Mouse (Mus musculus) heart, embryonic 16.5 days (tissue): ENCODE measurements around the gene Slc5a2. TPM values are rescaled to one million over a fixed set of nuclear protein-coding genes. Genes with fewer than 3 reads are reported as not detected.

Source experiments
- ATAC-seq: fragments of 200-750 bp; cut with Nextera tagmentation; replicated peaks from 2 replicates; pipeline ENCODE4 v1.8.0; 2017; ENCODE audit warnings: moderate number of reproducible peaks; ENCODE audit not compliant: insufficient read depth, low FRiP score; ENCODE audit errors: extremely low read depth
- H3K27ac ChIP-seq: fragments of 300-500 bp; sonication (generic); 2 replicates; pipeline ENCODE4 v1.5.1; 2014; ENCODE audit warnings: mild to moderate bottlenecking, low read length, control low read depth, moderate library complexity
- H3K27me3 ChIP-seq: fragments of 300-500 bp; sonication (generic); 2 replicates; pipeline ENCODE4 v1.6.1; 2014; ENCODE audit warnings: low read length, mixed read lengths; ENCODE audit not compliant: control insufficient read depth, insufficient read depth
- H3K36me3 ChIP-seq: fragments of 300-500 bp; sonication (generic); 2 replicates; pipeline ENCODE4 v1.6.1; 2014; ENCODE audit not compliant: control insufficient read depth, insufficient read depth
- H3K4me1 ChIP-seq: fragments of 300-500 bp; sonication (generic); 2 replicates; pipeline ENCODE4 v1.6.1; 2014; ENCODE audit warnings: low read length, mixed read lengths; ENCODE audit not compliant: control insufficient read depth, insufficient read depth
- H3K4me2 ChIP-seq: fragments of 300-500 bp; sonication (generic); 2 replicates; pipeline ENCODE4 v1.6.1; 2014; ENCODE audit warnings: low read depth, mild to moderate bottlenecking, control low read depth, low read length
- H3K4me3 ChIP-seq: fragments of 300-500 bp; sonication (generic); 2 replicates; pipeline ENCODE4 v1.5.1; 2014; ENCODE audit warnings: mild to moderate bottlenecking, control low read depth, low read length
- H3K9ac ChIP-seq: fragments of 300-500 bp; sonication (generic); 2 replicates; pipeline ENCODE4 v1.6.1; 2014; ENCODE audit warnings: low read length, control low read depth
- H3K9me3 ChIP-seq: fragments of 300-500 bp; sonication (generic); replicated peaks from 2 replicates; pipeline ENCODE4 v1.6.1; 2016; ENCODE audit warnings: low read length; ENCODE audit not compliant: control insufficient read depth
- WGBS: fragments of 180-500 bp; shearing (Covaris S2); extraction: QIAGEN DNeasy Blood & Tissue Kit; methylation state at CpG from one replicate; pipeline ENCODE4 v1.1.7; 2014; 5-methylcytosine and 5-hydroxymethylcytosine counted together
- microRNA-seq: library from miRNA; unstranded; fragments of <30 nt; microRNA quantifications from one replicate; pipeline ENCODE4, GENCODE M21; 2017
- polyA plus RNA-seq: library from polyadenylated mRNA; unstranded; fragments of >200 nt; fragmentation: Nextera tagmentation; extraction: Ambion mirVana; gene quantifications from 2 replicates; pipeline ENCODE4 v1.2.1, GENCODE M21; 2015

The Slc5a2 gene
- polyA plus RNA-seq, 1 experiment from 2014 or later = 0.11 TPM

GRCm38 (mm10) chr7:128312375-128313059 lies 47.1 kb downstream of the Slc5a2 start:
- WGBS = 74% methylated on average over 13 of the region's 13 CpGs
- H3K27ac ChIP-seq = no peak overlapping the region
- H3K27me3 ChIP-seq = no peaks in the 10 kb centered on the region
- no peak for ATAC-seq
- H3K4me3 ChIP-seq = no peak overlapping the region
- H3K9me3 ChIP-seq = no peaks in the 10 kb centered on the region
- no peak overlapping the region for H3K9ac ChIP-seq
- H3K4me1 ChIP-seq = peaks cover 9% of the 10 kb centered on the region
- H3K36me3 ChIP-seq = no peaks in the 10 kb centered on the region
- H3K4me2 ChIP-seq = no peak overlapping the region

GRCm38 (mm10) chr7:128313601-128314000 lies 48.1 kb downstream of the Slc5a2 start:
- H3K4me3 ChIP-seq = no peak overlapping the region
- H3K27me3 ChIP-seq = no peaks in the 10 kb centered on the region
- no peak overlapping the region for H3K9ac ChIP-seq
- H3K4me1 ChIP-seq = peaks cover 9% of the 10 kb centered on the region
- ATAC-seq = no peak
- no peak overlapping the region for H3K4me2 ChIP-seq
- H3K36me3 ChIP-seq = no peaks in the 10 kb centered on the region
- no peak overlapping the region for H3K27ac ChIP-seq
- no peaks in the 10 kb centered on the region for H3K9me3 ChIP-seq
- 77% methylated on average over 2 of the region's 2 CpGs for WGBS

GRCm38 (mm10) chr7:128314491-128314890 lies 49.0 kb downstream of the Slc5a2 start:
- no peaks in the 10 kb centered on the region for H3K27me3 ChIP-seq
- no peak for ATAC-seq
- H3K4me3 ChIP-seq = no peak overlapping the region
- H3K4me1 ChIP-seq = peaks cover 9% of the 10 kb centered on the region
- H3K27ac ChIP-seq = no peak overlapping the region
- H3K36me3 ChIP-seq = no peaks in the 10 kb centered on the region
- H3K4me2 ChIP-seq = no peak overlapping the region
- H3K9ac ChIP-seq = no peak overlapping the region
- WGBS = 58% methylated on average over 7 of the region's 7 CpGs
- H3K9me3 ChIP-seq = no peaks in the 10 kb centered on the region

GRCm38 (mm10) chr7:128317011-128317410 lies 51.6 kb downstream of the Slc5a2 start:
- Histone ChIP-seq H3K36me3 (no peaks in the 10 kb centered on the region), H3K9me3 (no peaks in the 10 kb centered on the region), H3K27me3 (no peaks in the 10 kb centered on the region), H3K4me2 (no peak overlapping the region), H3K9ac (no peak overlapping the region), H3K4me3 (no peak overlapping the region), H3K27ac (no peak overlapping the region), H3K4me1 (0 out of 2 replicates have a peak, but pooled peaks cover 3% of the 10 kb centered on the region)
- ATAC-seq = no peak
- 73% methylated on average over 4 of the region's 4 CpGs for WGBS

GRCm38 (mm10) chr7:128319140-128319539 lies 53.7 kb downstream of the Slc5a2 start:
- no peaks in the 10 kb centered on the region for H3K9me3 ChIP-seq
- H3K27me3 ChIP-seq = no peaks in the 10 kb centered on the region
- H3K4me3 ChIP-seq = no peak overlapping the region
- no peaks in the 10 kb centered on the region for H3K36me3 ChIP-seq
- no peak overlapping the region for H3K4me2 ChIP-seq
- H3K9ac ChIP-seq = no peak overlapping the region
- ATAC-seq = no peak
- no peak overlapping the region for H3K27ac ChIP-seq
- 78% methylated on average over 7 of the region's 7 CpGs for WGBS
- 0 out of 2 replicates have a peak, but pooled peaks cover 3% of the 10 kb centered on the region for H3K4me1 ChIP-seq

- Histone ChIP-seq H3K4me2 (no peak overlapping the region), H3K9me3 (no peaks in the 10 kb centered on the region), H3K27ac (no peak overlapping the region; the same call in 1 of the 2 replicates), H3K9ac (no peak overlapping the region), H3K4me1 (0 out of 2 replicates have a peak, but pooled peaks cover 3% of the 10 kb centered on the region), H3K36me3 (no peaks in the 10 kb centered on the region), H3K27me3 (no peaks in the 10 kb centered on the region), H3K4me3 (no peak overlapping the region)
- WGBS = 81% methylated on average over 2 of the region's 2 CpGs
- no peak for ATAC-seq
These were observed 54.9 kb downstream of the Slc5a2 start for GRCm38 (mm10) chr7:128320219-128320816.

- Histone ChIP-seq H3K4me1 (0 out of 2 replicates have a peak, but pooled peaks cover 3% of the 10 kb centered on the region), H3K27me3 (no peaks in the 10 kb centered on the region), H3K27ac (peak overlapping the region; percentile 18; the same call in 1 of the 2 replicates), H3K4me3 (no peak overlapping the region), H3K36me3 (no peaks in the 10 kb centered on the region), H3K4me2 (no peak overlapping the region), H3K9ac (no peak overlapping the region), H3K9me3 (no peaks in the 10 kb centered on the region)
- 75% methylated on average over 7 of the region's 7 CpGs for WGBS
- ATAC-seq = 0 out of 2 replicates have a peak, but pooled peaks have one; percentile 32
These were observed 55.8 kb downstream of the Slc5a2 start for GRCm38 (mm10) chr7:128321260-128321659.

Small RNA genes lying within 50 kb of the gene (microRNA-seq; reads per million reads assigned to microRNA genes)
- 0.59 reads per million for gene Mir3103

Other genes with a start within 250 kb of the Slc5a2 start
- gene Itgam, start 203.0 kb upstream of the Slc5a2 start, polyA plus RNA-seq = 0.98 and 1.2 TPM in 2 replicates
- gene Gm49368, start 203.0 kb upstream of the Slc5a2 start, polyA plus RNA-seq = not detected in 2 replicates
- 0.22 and 0.67 TPM in 2 replicates for gene Itgax, start 136.1 kb upstream of the Slc5a2 start, polyA plus RNA-seq
- gene Itgad, start 111.3 kb upstream of the Slc5a2 start, polyA plus RNA-seq = 0.63 and 0.69 TPM in 2 replicates
- 1,071 and 1,148 TPM in 2 replicates for gene Cox6a2, start 59.3 kb upstream of the Slc5a2 start, polyA plus RNA-seq
- gene Armc5, start 28.3 kb upstream of the Slc5a2 start, polyA plus RNA-seq = 12.8 and 13.8 TPM in 2 replicates
- 4.9 and 6.8 TPM in 2 replicates for gene 9130023H24Rik, start 27.6 kb upstream of the Slc5a2 start, polyA plus RNA-seq
- 161 and 168 TPM in 2 replicates for gene Tgfb1i1, start 18.8 kb upstream of the Slc5a2 start, polyA plus RNA-seq
- gene BC017158, start 32.5 kb downstream of the Slc5a2 start, polyA plus RNA-seq = 14.2 and 15.9 TPM in 2 replicates
- gene Rgs10, start 153.1 kb downstream of the Slc5a2 start, polyA plus RNA-seq = 10.1 and 11.6 TPM in 2 replicates
- 16.5 and 16.6 TPM in 2 replicates for gene Tial1, start 196.1 kb downstream of the Slc5a2 start, polyA plus RNA-seq